Mouse (Mus musculus) heart, postnatal 0 days (tissue): ENCODE measurements at regions not wholly inside any gene's neighbourhood (a gene's known extent, or its start where the extent isn't known, plus 50 kb on each side); places are given as distances from the start of the nearest gene placed in this dataset.

Experiments used
- CTCF ChIP-seq: IDR thresholded peaks from 2 replicates; pipeline ENCODE4 v1.5.1; 2016; ENCODE audit warnings: antibody characterized with exemption, control low read depth, low read depth
- EP300 ChIP-seq: IDR thresholded peaks from 2 replicates; pipeline ENCODE4 v1.6.1; 2016; ENCODE audit warnings: antibody characterized with exemption, low read depth

DNA sequence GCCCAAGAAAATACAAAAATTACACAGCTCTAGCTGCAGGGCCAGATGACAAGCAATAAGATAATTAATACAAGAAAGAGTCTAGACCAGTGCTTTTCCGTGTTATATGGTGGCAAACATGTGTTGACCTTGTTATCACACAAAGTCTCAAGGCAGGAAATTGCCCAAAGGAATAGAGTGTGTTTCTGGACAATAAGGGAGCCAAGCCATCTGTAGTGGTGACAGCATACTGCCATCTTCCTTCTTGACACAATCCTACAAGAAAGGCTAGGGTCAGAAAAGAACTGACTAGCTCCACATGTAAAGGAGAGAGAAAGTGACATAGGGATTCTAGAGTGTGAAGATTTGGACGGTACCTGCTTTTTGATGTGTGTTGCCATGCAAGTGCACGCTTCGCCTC lies 289.0 kb downstream of the Ice1 start:
- TF ChIP-seq CTCF (no peak), EP300 (no peak)
